Mouse (Mus musculus) gastrocnemius, postnatal 25 days (tissue): ENCODE measurements at regions not wholly inside any gene's neighbourhood (a gene's known extent, or its start where the extent isn't known, plus 50 kb on each side); places are given as distances from the start of the nearest gene placed in this dataset.

Source experiments
- microRNA-seq, 2 experiments: library from miRNA; unstranded; fragments of <30 nt; microRNA quantifications; one replicate each; pipeline ENCODE4 v1.2.0; 2021; ENCODE audit warnings: borderline replicate concordance in 2 of 2

Small RNA genes in the stretch of these regions (microRNA-seq; reads per million reads assigned to microRNA genes)
- gene Mir221: 404 to 466 reads per million in 2 experiments
- gene Mir222: 36.1 to 76.0 reads per million in 2 experiments
